Mouse (Mus musculus): ENCODE data around the gene Ap4m1.
"Not testable (repeated sequence)": the region's sequence is repeated elsewhere in the genome, so short reads cannot be mapped to it uniquely, and the experiment has no call there.

Ap4m1 gene

DNA sequence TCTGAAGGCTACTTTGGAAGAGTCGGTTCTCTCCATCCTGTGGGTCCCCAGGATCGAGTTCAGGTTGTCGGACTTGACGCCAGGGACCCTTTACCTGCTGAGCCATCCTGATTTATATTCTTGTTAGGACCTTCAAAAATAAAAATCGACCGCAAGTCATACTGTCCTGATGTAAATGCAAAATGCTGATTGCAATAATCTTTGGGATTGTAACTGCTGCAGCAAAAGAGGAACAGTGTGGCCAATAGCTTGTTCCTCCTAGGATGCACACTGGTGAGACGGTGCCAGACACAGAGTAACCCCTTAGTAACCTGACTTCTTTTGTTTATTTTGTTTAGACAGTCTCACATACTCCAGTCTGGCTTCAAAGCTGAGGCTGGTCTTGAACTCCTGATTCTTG lies 23.7 kb downstream of the Ap4m1 start:
- DNase-seq (ENCODE audit: low spot score in 2 of 2), result peak in 1 of 2 experiments; percentile 20

- DNase-seq (ENCODE audit: low spot score in 2 of 2), result no peak
Observed at GRCm38 (mm10) chr5:138199576-138199975, 27.8 kb downstream of the Ap4m1 start.

GRCm38 (mm10) chr5:138202086-138202485 lies 30.3 kb downstream of the Ap4m1 start:
- DNase-seq (ENCODE audit: low spot score in 2 of 2), result no peak

DNA sequence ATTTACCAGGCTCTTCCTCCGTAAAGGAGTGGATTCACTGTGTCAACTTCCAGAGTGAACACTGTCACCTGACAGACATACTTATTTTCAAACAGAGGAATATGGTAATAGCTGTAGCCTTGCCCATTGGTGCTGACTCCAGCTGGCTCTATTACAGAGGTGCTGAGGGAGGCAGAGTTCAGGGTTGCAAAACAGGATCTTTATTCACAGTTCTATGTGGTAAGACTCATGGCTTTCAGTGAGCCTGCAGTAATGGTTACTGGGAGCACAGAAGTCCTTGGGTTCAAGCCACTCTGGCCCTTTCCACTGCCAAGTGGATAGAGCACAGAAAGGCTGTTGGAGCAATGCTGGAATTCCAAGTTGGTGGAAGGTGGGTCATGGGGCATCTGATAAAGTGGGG lies 35.5 kb downstream of the Ap4m1 start:
- DNase-seq (ENCODE audit: low spot score in 2 of 2), result no peak

DNA sequence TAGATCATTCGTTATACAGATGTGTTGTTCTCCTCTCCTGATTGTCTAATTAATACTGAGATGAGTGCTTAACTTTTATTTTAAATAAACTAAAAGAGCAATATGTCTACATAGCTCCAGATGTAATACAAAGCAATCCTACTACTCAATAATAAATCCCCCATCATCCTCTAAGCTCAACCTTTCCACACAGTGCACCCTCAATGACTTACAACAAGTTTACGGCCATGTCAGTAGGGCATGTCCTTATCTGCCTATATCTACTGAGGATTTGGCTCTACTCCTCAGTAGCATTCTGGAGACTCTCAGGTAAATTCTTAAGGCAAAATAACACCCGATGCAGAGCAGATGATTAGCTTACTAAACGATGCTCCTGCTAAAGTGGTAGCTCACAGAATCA lies 36.1 kb downstream of the Ap4m1 start:
- DNase-seq (ENCODE audit: low spot score in 2 of 2), result no peak

- not testable (repeated sequence) for DNase-seq (ENCODE audit: low spot score in 2 of 2)
Observed at GRCm38 (mm10) chr5:138216632-138217031, 44.8 kb downstream of the Ap4m1 start.

GRCm38 (mm10) chr5:138219864-138220263 lies 48.1 kb downstream of the Ap4m1 start:
- DNase-seq (ENCODE audit: low spot score in 2 of 2), result no peak

- DNase-seq (ENCODE audit: low spot score in 2 of 2), result peak; percentile 73 to 89
Observed at GRCm38 (mm10) chr5:138222111-138222510, 50.3 kb downstream of the Ap4m1 start.

DNA sequence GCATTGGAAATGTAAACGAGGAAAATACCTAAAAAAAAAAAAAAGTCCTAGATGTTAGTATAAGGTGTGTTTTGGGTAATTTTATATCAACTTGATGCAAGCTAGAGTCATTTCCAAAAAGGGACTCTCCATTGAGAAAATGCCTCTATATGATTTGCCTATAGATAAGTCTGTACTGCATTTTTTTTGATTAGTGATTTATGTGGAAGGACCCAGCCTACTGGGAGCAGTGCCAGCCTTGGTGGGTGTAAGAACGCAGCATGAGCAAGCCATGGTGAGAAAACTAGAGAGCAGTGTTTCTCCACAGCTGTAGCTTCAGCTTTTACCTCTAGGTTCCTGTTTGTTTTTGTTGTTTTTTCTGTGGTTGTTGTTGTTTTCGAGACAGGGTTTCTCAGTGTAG lies 51.5 kb downstream of the Ap4m1 start:
- peak; percentile 38 to 51 for DNase-seq (ENCODE audit: low spot score in 2 of 2)

GRCm38 (mm10) chr5:138225700-138226099 lies 53.9 kb downstream of the Ap4m1 start, which contains the start of gene Nxpe5:
Gene Nxpe5 (plus strand): TSS chr5:138225898.
- DNase-seq (ENCODE audit: low spot score in 2 of 2), result no peak

GRCm38 (mm10) chr5:138226491-138226890 lies 54.7 kb downstream of the Ap4m1 start:
- DNase-seq (ENCODE audit: low spot score in 2 of 2), result no peak

- DNase-seq (ENCODE audit: low spot score in 2 of 2), result no peak
Observed at GRCm38 (mm10) chr5:138227367-138227766, 55.6 kb downstream of the Ap4m1 start.

DNA sequence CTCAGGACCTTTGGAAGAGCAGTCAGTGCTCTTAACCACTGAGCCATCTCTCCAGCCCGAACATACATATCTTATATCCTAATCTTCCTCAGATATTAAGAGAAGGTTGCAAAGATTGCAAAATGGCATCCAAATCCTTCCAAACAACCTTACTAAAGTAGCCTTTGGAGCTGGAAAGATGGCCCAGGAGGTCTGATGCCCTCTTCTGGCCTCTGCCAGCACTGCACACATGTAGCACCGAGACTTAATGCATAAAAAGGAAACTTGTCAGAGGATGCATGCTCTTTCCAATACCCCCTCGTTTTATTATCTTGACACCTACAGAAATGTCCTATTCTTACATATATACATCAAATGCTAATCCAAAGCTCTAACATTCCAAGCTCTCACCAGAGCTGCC lies 56.2 kb downstream of the Ap4m1 start:
- DNase-seq (ENCODE audit: low spot score in 2 of 2), result peak in 1 of 2 experiments; percentile 34

DNA sequence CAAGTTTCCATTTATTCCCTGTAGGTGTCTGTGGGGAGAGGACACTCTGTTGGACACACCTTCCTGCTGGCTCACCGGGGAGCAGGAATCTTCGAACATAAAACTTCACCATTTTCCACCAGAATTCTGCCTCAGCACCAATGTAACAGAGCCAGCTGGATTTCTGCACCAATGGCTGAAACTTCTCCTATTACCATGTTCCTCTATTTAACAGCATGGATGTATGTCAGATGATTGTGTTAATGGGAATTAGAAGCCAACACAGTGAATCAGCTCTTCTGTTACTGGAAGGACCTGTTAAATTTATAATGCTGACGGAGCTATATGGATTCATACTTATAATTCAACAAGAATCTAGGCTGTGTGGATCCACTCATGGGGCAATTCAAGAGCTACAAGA lies 57.7 kb downstream of the Ap4m1 start:
- DNase-seq (ENCODE audit: low spot score in 2 of 2), result no peak

All from right cerebral cortex, postnatal 10 days (tissue).